Mouse (Mus musculus): Measurements from ENCODE around the gene Anapc5. TPM values are rescaled to one million over a fixed set of nuclear protein-coding genes. Genes with fewer than 3 reads are reported as not detected.

Anapc5 gene
- polyA plus RNA-seq, 1 experiment from 2014 or later, result 538 TPM

DNA sequence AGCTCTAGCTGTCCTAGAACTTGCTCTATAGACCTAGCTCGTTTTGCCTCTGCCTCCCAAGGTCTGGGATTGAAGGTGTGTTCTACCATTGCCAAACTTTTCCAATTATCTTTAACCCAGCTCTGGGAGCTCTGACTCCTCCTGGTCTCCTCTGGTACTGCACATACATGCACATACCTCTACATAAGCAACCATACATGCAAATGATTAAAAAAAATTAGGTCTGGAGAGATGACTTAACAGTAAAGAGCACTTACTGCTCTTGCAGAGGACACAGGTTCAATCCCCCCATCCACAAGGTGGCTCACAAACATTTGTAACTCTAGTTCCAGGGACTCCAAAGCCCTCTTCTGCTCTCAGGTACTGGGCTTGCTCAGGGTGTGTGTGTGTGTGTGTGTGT lies 2.8 kb upstream of the Anapc5 start:
- Histone ChIP-seq H3K27me3 (no peaks in the 10 kb centered on the region), H3K9ac (replicated peaks) (no peak overlapping the region), H3K4me3 (no peak overlapping the region), H3K9me3 (no peaks in the 10 kb centered on the region), H3K27ac (replicated peaks) (no peak overlapping the region), H3K4me2 (replicated peaks) (no peak overlapping the region), H3K4me1 (peaks cover 16% of the 10 kb centered on the region), H3K36me3 (peaks cover 4% of the 10 kb centered on the region; the same call in 1 of the 2 replicates)
- 50% methylated on average over 1 of the region's 1 CpGs for WGBS
- no peak for ATAC-seq (replicated peaks)

DNA sequence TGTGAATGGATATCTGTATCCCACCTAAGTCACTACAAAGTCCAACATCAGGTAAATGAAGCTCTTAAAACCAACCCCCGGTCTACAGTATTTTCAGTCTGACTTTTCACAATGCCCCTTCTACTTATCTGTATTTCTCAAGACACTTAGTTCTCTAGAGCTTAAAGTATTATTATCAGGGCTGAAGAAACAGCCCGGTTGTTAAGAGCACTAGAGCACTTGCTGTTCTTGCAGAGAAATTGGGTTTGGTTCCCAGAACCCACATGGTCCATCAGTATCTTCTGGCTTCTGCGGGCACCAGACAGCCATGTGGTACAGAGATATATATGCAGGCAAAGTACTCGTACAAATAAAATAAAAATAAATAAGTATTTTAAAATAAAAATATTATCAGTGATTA lies 1.3 kb upstream of the Anapc5 start:
- Histone ChIP-seq H3K36me3 (peaks cover 18% of the 10 kb centered on the region), H3K9ac (replicated peaks) (no peak overlapping the region), H3K4me2 (replicated peaks) (no peak overlapping the region), H3K4me3 (no peak overlapping the region), H3K27ac (replicated peaks) (no peak overlapping the region), H3K9me3 (no peaks in the 10 kb centered on the region), H3K27me3 (no peaks in the 10 kb centered on the region), H3K4me1 (peaks cover 19% of the 10 kb centered on the region)
- ATAC-seq (replicated peaks), result no peak
- WGBS, result 91% methylated on average over 4 of the region's 4 CpGs

GRCm38 (mm10) chr5:122821524-122821885 lies 366 bp upstream of the Anapc5 start:
- H3K9ac ChIP-seq (replicated peaks), result peak overlapping the region; percentile 63
- H3K9me3 ChIP-seq, result no peaks in the 10 kb centered on the region
- H3K27me3 ChIP-seq, result no peaks in the 10 kb centered on the region
- peaks cover 27% of the 10 kb centered on the region for H3K36me3 ChIP-seq
- H3K27ac ChIP-seq (replicated peaks), result peak overlapping the region; percentile 96
- WGBS, result under 1% methylated on average over 10 of the region's 10 CpGs
- peaks cover 19% of the 10 kb centered on the region for H3K4me1 ChIP-seq
- peak overlapping the region; percentile 82 for H3K4me3 ChIP-seq
- peak; percentile 70 for ATAC-seq (replicated peaks)
- H3K4me2 ChIP-seq (replicated peaks), result peak overlapping the region; percentile 56

- 89% methylated on average over 3 of the region's 3 CpGs for WGBS
- Histone ChIP-seq H3K27me3 (no peaks in the 10 kb centered on the region), H3K4me1 (no peaks in the 10 kb centered on the region), H3K27ac (replicated peaks) (no peak overlapping the region), H3K4me3 (no peak overlapping the region), H3K36me3 (peaks cover 83% of the 10 kb centered on the region), H3K9me3 (no peaks in the 10 kb centered on the region), H3K9ac (replicated peaks) (no peak overlapping the region), H3K4me2 (replicated peaks) (no peak overlapping the region)
- ATAC-seq (replicated peaks), result no peak
Measured at GRCm38 (mm10) chr5:122812699-122813098, 8.4 kb downstream of the Anapc5 start.

- WGBS, result 90% methylated on average over 9 of the region's 9 CpGs
- H3K36me3 ChIP-seq, result peaks cover 83% of the 10 kb centered on the region
Measured at GRCm38 (mm10) chr5:122811364-122812079, 9.6 kb downstream of the Anapc5 start.

DNA sequence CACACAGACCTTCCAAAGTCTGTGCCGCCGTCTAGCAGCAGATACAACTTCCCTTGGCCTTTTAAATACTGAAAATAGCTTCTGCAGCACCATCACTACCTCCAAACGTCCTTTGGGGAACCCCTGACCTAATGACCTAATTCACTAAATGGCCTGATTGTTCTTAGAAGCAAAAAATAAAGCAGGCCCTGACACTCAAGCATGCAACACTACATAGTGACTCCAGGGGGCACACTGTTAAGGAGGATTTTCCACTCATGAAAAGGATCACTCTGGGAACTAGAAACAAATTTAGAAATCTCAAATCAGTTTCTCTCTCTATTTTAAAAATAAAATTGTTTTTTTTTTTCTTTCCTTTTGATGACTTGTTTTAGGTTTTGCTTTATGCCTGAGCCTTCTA lies 15.6 kb downstream of the Anapc5 start:
- no peak for ATAC-seq (replicated peaks)
- Histone ChIP-seq H3K27me3 (no peaks in the 10 kb centered on the region), H3K4me1 (no peaks in the 10 kb centered on the region), H3K9ac (replicated peaks) (no peak overlapping the region), H3K4me3 (no peak overlapping the region), H3K9me3 (no peaks in the 10 kb centered on the region), H3K27ac (replicated peaks) (no peak overlapping the region), H3K36me3 (peaks cover 90% of the 10 kb centered on the region), H3K4me2 (replicated peaks) (no peak overlapping the region)
- 56% methylated on average over 3 of the region's 3 CpGs for WGBS

More at GRCm38 (mm10) chr5:122811364-122812079, 9.6 kb downstream of the Anapc5 start:
- no peak overlapping the region for H3K4me2 ChIP-seq (replicated peaks)
- H3K27ac ChIP-seq (replicated peaks), result no peak overlapping the region
- ATAC-seq (replicated peaks), result no peak
- no peak overlapping the region for H3K9ac ChIP-seq (replicated peaks)
- no peaks in the 10 kb centered on the region for H3K4me1 ChIP-seq
- no peaks in the 10 kb centered on the region for H3K9me3 ChIP-seq
- no peaks in the 10 kb centered on the region for H3K27me3 ChIP-seq
- no peak overlapping the region for H3K4me3 ChIP-seq

- WGBS, result 84% methylated on average over 9 of the region's 9 CpGs
- Histone ChIP-seq H3K9ac (replicated peaks) (no peak overlapping the region), H3K27me3 (no peaks in the 10 kb centered on the region), H3K4me1 (peaks cover 26% of the 10 kb centered on the region), H3K36me3 (peaks cover 98% of the 10 kb centered on the region), H3K9me3 (no peaks in the 10 kb centered on the region), H3K27ac (replicated peaks) (no peak overlapping the region), H3K4me3 (no peak overlapping the region), H3K4me2 (replicated peaks) (no peak overlapping the region)
- ATAC-seq (replicated peaks), result no peak
Measured at GRCm38 (mm10) chr5:122802706-122803105, 18.4 kb downstream of the Anapc5 start.

- 94% methylated on average over 8 of the region's 8 CpGs for WGBS
- H3K27me3 ChIP-seq, result no peaks in the 10 kb centered on the region
- peaks cover 26% of the 10 kb centered on the region for H3K4me1 ChIP-seq
- H3K9me3 ChIP-seq, result no peaks in the 10 kb centered on the region
- H3K4me2 ChIP-seq (replicated peaks), result no peak overlapping the region
- ATAC-seq (replicated peaks), result no peak
- H3K4me3 ChIP-seq, result no peak overlapping the region
- no peak overlapping the region for H3K27ac ChIP-seq (replicated peaks)
- no peak overlapping the region for H3K9ac ChIP-seq (replicated peaks)
- peaks cover 94% of the 10 kb centered on the region for H3K36me3 ChIP-seq
Measured at GRCm38 (mm10) chr5:122801684-122802083, 19.5 kb downstream of the Anapc5 start.

DNA sequence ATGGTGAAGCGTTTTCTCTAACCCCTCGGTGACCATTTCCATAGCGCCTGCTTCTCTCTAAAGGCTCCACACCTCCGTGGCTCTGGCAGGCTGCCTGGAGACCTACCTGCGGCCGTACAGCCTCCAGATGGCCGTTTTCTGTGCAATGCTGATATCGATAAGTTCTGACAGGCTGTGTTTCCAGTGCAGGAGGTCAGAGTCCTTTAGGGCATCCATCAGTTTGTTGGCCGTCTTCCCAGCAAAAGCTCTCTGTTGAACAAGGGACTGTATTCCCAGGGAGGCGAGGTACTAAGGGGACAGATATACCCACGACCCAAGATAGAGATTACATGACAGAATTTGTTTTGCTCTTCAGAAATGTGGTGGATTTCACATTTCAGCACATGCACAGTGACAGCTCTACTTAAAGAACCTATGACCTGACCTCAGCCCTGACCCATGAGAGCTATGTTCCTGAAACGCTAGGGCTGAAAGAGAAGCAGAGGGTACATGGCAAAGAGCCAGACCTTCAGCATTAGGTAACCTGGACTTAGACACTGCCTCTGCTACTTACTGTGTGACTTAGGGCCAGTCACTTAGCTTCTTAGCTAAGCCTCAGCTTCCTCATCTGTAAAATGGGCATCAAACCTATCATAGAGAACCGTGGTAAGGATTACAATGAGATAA lies 20.7 kb downstream of the Anapc5 start:
- H3K27ac ChIP-seq (replicated peaks), result peak overlapping the region; percentile 81
- no peaks in the 10 kb centered on the region for H3K9me3 ChIP-seq
- no peaks in the 10 kb centered on the region for H3K27me3 ChIP-seq
- H3K4me3 ChIP-seq, result no peak overlapping the region
- ATAC-seq (replicated peaks), result no peak
- no peak overlapping the region for H3K4me2 ChIP-seq (replicated peaks)
- WGBS, result 70% methylated on average over 13 of the region's 13 CpGs
- H3K36me3 ChIP-seq, result peaks cover 92% of the 10 kb centered on the region
- no peak overlapping the region for H3K9ac ChIP-seq (replicated peaks)
- H3K4me1 ChIP-seq, result peaks cover 26% of the 10 kb centered on the region

DNA sequence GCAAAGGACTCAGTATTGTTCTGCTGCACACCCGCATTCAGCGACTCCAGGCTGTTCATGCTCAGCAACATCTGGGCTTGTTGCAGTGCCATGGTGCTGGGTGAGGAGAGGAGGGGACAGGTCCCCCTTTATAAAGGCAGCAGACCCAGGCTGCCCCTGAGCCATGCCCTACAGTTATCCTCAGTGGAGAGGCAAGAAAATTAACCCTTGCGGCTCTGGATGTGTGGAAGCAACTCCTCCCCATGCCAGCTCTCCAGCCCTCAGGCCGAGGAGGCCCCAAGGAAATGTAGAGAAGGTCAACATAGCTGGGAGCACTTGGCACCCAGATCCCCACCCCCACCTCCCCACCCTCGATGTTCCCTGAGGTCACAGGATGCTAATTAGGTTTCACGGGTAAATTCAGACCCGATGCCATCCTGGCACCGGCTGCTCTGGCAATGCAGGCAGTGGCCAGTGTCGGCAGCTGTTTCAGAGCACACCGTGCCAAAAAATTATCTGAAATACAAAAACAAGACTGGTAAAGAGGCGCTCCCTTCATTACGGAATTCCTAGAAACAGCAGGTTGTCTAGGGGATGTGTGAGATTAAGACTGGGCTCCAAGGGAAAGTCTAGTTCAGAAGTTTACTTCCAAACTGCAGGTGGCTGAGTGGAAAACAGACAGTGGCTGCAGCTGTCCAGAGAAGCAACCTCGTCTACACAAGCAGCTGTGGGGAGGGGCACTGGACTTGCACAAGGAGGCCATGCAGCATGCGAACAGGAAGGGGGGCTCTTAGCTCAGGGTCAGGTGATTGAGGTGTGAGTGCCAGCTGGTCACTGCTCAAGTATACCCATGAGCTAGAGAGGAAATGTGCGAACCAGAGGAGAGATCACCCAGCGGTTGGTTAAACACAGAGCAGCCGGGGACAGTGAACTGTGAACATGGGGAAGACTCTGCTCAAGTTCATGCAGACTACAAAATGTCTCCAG lies 21.5 kb downstream of the Anapc5 start:
- peak; percentile 55; the same call in 1 of the 2 replicates for ATAC-seq (replicated peaks)
- Histone ChIP-seq H3K9me3 (no peaks in the 10 kb centered on the region), H3K4me1 (peaks cover 26% of the 10 kb centered on the region), H3K9ac (replicated peaks) (no peak overlapping the region), H3K36me3 (peaks cover 92% of the 10 kb centered on the region), H3K4me3 (no peak overlapping the region), H3K4me2 (replicated peaks) (no peak overlapping the region), H3K27ac (replicated peaks) (peak overlapping the region; percentile 81), H3K27me3 (no peaks in the 10 kb centered on the region)
- WGBS, result 61% methylated on average over 17 of the region's 17 CpGs

DNA sequence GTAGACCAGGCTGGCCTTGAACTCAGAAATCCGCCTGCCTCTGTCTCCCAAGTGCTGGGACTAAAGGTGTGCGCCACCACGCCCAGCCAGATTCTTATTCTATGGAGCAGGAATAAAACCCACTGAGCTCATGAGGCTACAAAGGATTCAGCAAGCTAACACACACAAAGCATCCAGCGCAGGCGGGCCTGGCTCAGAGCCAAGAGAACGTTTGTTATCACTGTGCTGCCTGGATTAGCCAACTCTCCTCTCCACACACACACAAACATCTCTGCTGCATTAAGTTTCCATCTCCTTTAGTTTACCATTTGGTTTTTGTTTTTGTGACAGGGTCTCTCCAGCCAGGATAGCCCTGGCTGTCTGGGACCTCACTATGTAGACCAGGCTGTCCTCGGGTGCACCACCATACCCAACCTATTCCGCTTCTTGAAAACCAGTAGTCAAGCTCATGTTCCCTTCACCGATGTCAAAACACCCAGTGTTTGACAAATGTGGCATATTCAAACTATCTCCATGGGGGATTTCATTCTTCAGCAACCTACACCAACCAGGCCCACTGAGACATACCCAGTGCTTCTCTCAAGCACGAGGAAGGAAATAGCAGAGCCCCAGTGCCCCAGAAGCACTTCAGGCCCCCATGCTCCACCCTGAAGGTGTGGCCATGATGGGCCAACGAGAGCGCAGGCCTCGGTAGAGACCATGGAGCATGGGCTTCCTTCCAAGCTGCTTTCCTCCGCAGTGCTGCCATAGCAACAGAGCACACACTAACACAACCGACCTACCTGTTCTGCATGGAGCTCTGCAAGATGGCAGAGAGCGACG lies 22.4 kb downstream of the Anapc5 start:
- WGBS, result 38% methylated on average over 17 of the region's 17 CpGs

More for the DNA sequence above, 22.4 kb downstream of the Anapc5 start:
- Histone ChIP-seq H3K9me3 (no peaks in the 10 kb centered on the region), H3K9ac (replicated peaks) (no peak overlapping the region), H3K36me3 (peaks cover 90% of the 10 kb centered on the region), H3K27me3 (no peaks in the 10 kb centered on the region), H3K4me2 (replicated peaks) (no peak overlapping the region), H3K4me1 (peaks cover 26% of the 10 kb centered on the region), H3K4me3 (no peak overlapping the region), H3K27ac (replicated peaks) (peak overlapping the region; percentile 81)
- ATAC-seq (replicated peaks), result peak; percentile 79
